Mouse (Mus musculus) ES-Bruce4 (cell line): ENCODE results near the gene Cryab. TPM values are rescaled to one million over a fixed set of nuclear protein-coding genes. Genes with fewer than 3 reads are reported as not detected.

ENCODE experiments used
- H3K27ac ChIP-seq: 2 replicates; pipeline ENCODE4 v1.5.1; 2012; ENCODE audit warnings: low read length, inconsistent platforms; ENCODE audit not compliant: insufficient read depth
- H3K27me3 ChIP-seq: 2 replicates; pipeline ENCODE4 v1.6.1; 2012; ENCODE audit warnings: mild to moderate bottlenecking, low read length, inconsistent platforms; ENCODE audit not compliant: control insufficient read depth, poor library complexity, insufficient read depth, severe bottlenecking
- H3K36me3 ChIP-seq: 2 replicates; pipeline ENCODE4 v1.6.1; 2012; ENCODE audit warnings: inconsistent platforms, mild to moderate bottlenecking, low read length, moderate library complexity; ENCODE audit not compliant: control insufficient read depth, poor library complexity, insufficient read depth, severe bottlenecking
- H3K4me1 ChIP-seq: one replicate; pipeline ENCODE4 v1.8.1; 2011; ENCODE audit warnings: low read length; ENCODE audit not compliant: control insufficient read depth, insufficient read depth
- H3K4me3 ChIP-seq: 2 replicates; pipeline ENCODE4 v1.5.1; 2011; ENCODE audit warnings: low read depth, mild to moderate bottlenecking, low read length
- H3K9ac ChIP-seq: 2 replicates; pipeline ENCODE4 v1.6.1; 2012; ENCODE audit warnings: low read depth, mild to moderate bottlenecking, inconsistent platforms; ENCODE audit not compliant: poor library complexity, severe bottlenecking
- H3K9me3 ChIP-seq: replicated peaks from 2 replicates; pipeline ENCODE4 v1.6.1; 2012; ENCODE audit warnings: mild to moderate bottlenecking, low read length, inconsistent platforms; ENCODE audit not compliant: control insufficient read depth, poor library complexity, insufficient read depth, severe bottlenecking
- CTCF ChIP-seq: IDR thresholded peaks from one replicate; pipeline ENCODE4 v1.8.1; 2011; ENCODE audit warnings: low read depth, low read length
- EP300 ChIP-seq: IDR thresholded peaks from 2 replicates; pipeline ENCODE4 v1.6.1; 2011; ENCODE audit warnings: low read depth, low read length; ENCODE audit not compliant: insufficient read depth
- POLR2A ChIP-seq: IDR thresholded peaks from one replicate; pipeline ENCODE4 v1.8.1; 2011; ENCODE audit warnings: low read length; ENCODE audit not compliant: insufficient read depth
- polyA plus RNA-seq: library from polyadenylated mRNA; stranded (reverse); fragments of >200 nt; gene quantifications from 2 replicates; pipeline ENCODE4 v1.2.4, GENCODE M21; 2011; ENCODE audit warnings: low read depth; ENCODE audit not compliant: missing spikeins, insufficient read depth, insufficient read length

Gene Cryab
- polyA plus RNA-seq, 1 experiment: 125 TPM

DNA sequence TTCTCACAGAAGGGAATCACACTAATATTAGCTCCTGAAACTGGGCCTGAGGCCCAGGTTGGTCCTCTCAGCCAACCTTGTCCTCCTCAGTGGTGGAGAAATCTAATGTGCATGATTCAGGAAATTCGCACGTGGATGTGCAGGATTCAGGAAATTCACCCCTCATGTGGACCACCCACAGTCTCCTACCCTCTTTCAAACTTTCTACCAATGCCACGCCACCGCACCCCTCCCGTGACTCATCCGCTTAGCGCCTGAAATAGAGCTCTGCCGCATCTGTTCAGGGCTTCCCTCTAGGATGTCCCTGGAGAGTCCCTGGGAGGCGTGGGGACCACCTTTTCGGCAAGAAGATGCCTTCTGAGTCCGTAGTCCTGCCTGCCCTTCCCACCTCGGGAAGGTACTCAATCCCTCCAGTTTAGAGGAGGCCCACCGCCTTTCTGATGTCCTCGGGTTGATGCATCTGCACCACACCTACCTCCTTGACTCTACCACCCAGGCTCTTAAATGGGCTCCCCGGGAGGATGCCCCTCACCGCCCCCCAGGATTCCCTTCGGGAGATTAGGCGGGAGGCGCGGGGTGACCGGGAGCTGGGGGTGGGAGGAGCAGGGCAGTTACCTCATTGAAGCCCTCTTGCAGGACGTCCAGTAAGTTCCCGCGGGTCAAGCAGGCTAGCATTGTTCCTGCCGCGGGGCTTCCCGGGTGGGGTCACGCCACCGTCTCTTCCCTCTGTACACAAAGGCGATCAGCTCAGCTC, 23.8 kb upstream of the Cryab start:
- Histone ChIP-seq H3K9me3 (no peaks in the 10 kb centered on the region), H3K9ac (peak overlapping the region; percentile 38), H3K4me1 (no peaks in the 10 kb centered on the region), H3K27ac (no peak overlapping the region), H3K27me3 (no peaks in the 10 kb centered on the region), H3K4me3 (peak overlapping the region; percentile 67), H3K36me3 (no peaks in the 10 kb centered on the region)
- TF ChIP-seq EP300: no peak

DNA sequence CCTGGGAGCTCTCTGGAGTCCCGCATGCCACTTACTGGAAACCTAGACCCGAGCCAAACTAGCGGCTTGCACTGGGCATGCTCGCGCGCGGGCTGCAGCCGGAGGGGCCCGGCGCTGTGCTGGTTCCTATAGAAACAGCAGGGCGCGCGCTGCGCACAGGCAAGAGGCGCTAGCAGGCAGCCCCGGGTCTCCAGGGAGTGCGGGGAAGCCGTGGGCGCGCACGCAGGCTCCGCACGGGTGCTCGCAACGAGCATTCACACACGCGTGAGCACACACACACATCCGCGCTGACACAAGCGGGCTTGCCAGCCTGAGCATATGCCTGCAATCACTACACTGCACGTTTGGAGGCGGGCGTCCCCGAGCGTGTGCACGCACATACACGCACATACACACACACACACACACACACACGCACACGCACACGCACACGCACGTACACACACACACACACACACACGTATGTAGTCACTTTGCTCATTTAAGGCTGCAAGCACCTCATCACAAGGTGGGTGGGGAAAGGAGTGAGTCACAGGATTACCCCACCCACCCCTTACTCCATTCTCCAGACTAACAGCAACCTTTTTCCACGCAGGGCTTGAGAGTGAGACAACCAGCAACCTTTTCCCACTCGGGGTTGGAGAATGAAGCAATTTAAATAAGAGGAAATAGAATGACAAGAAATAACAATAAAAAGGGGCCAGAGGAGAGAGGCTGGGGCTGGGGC, 23.0 kb upstream of the Cryab start:
- no peaks in the 10 kb centered on the region for H3K9me3 ChIP-seq
- H3K4me3 ChIP-seq: peak overlapping the region; percentile 67
- no peaks in the 10 kb centered on the region for H3K4me1 ChIP-seq
- peak overlapping the region; percentile 38 for H3K9ac ChIP-seq
- no peaks in the 10 kb centered on the region for H3K36me3 ChIP-seq
- no peaks in the 10 kb centered on the region for H3K27me3 ChIP-seq
- H3K27ac ChIP-seq: no peak overlapping the region
- TF ChIP-seq POLR2A (no peak), CTCF (no peak), EP300 (no peak)

DNA sequence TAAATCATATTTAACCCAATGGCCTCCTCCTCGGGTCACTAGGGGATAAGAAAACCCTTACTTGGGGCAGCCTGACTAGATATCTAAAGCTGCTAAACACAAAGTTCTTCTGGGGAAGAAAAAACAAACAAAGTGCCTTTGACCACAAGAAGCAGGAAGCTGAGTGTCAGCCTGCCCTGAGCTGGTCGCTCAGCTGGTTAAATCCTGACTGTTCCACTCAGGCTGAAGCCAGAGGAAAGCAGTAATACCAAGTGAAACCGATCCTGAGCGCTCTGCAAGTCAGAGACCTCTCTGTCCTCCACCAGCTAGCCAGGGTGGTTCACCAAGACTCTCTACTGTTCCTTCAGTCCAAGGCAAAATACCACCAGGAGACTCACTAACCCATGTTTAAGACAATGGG, 21.5 kb upstream of the Cryab start:
- no peak for TF ChIP-seq POLR2A
- TF ChIP-seq EP300: no peak
- no peak for TF ChIP-seq CTCF
- Histone ChIP-seq H3K9ac (no peak overlapping the region), H3K9me3 (no peaks in the 10 kb centered on the region), H3K4me1 (no peaks in the 10 kb centered on the region), H3K27me3 (no peaks in the 10 kb centered on the region), H3K4me3 (no peak overlapping the region), H3K27ac (no peak overlapping the region), H3K36me3 (no peaks in the 10 kb centered on the region)

DNA sequence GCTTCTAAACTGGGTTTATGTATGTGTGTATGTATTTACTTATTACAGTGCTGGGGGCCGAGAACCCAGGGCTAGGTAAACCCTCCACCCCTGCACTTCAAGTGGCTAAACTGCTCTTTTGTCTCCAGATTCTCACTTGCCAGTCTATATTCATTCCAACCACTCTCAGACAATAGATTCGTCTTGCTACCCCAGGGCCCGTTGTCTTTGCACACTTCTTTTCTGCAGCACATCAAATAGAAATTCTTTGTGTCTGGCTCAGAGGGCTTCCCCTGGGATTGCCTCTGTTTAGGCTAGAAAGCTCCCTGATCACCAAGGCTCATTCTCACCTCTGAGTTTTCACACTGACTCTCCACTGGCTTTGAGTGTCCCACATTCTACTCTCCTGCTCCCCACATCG, 18.6 kb upstream of the Cryab start:
- Histone ChIP-seq H3K9ac (no peak overlapping the region), H3K4me1 (no peaks in the 10 kb centered on the region), H3K27ac (no peak overlapping the region), H3K4me3 (no peak overlapping the region), H3K9me3 (no peaks in the 10 kb centered on the region), H3K36me3 (no peaks in the 10 kb centered on the region), H3K27me3 (no peaks in the 10 kb centered on the region)
- TF ChIP-seq EP300: no peak
- no peak for TF ChIP-seq POLR2A
- no peak for TF ChIP-seq CTCF

DNA sequence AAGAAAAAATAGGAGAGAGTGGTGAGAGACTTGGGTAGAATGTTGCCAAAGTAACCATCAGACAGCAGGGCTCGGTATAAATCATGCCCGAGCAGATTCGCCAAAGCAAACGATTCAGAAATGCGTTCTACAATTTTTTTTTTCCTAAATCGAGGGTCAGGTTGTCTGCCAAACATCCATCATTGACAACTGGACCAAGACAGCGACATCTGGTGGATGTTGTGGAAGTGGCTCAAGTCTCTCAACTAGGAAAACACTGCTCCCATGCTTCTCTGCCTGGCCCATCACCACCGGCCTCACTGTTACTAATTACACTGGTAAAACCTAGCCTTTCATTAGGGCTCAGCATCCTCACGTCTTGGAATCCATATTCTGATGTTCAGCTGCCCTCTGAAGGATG, 16.1 kb upstream of the Cryab start:
- H3K9me3 ChIP-seq: no peaks in the 10 kb centered on the region
- no peaks in the 10 kb centered on the region for H3K27me3 ChIP-seq
- H3K4me3 ChIP-seq: no peak overlapping the region
- no peak overlapping the region for H3K27ac ChIP-seq
- no peak overlapping the region for H3K9ac ChIP-seq
- H3K4me1 ChIP-seq: no peaks in the 10 kb centered on the region
- TF ChIP-seq CTCF: peak; percentile 62
- no peak for TF ChIP-seq EP300
- TF ChIP-seq POLR2A: no peak
- H3K36me3 ChIP-seq: no peaks in the 10 kb centered on the region
